Mouse (Mus musculus) CH12.LX (cell line): ENCODE measurements at regions not wholly inside any gene's neighbourhood (a gene's known extent, or its start where the extent isn't known, plus 50 kb on each side); places are given as distances from the start of the nearest gene placed in this dataset.
A peak's percentile ranks its signal among the peaks of the same experiment; 100 is the strongest.

ENCODE experiments used
- DNase-seq: peaks from one replicate; pipeline ENCODE4 v3.0.0-alpha.2; 2013; ENCODE audit errors: extremely low read depth
- H3K27ac ChIP-seq: 2 replicates; pipeline ENCODE4 v1.5.1; 2012; ENCODE audit warnings: low read depth, mild to moderate bottlenecking, control low read depth, moderate library complexity; ENCODE audit not compliant: insufficient read depth
- H3K27me3 ChIP-seq: replicated peaks from 2 replicates; pipeline ENCODE3; 2012; ENCODE audit warnings: inconsistent platforms
- H3K36me3 ChIP-seq, 2 experiments: replicated peaks in 1 of 2; 2 replicates each; pipeline versions ENCODE3 to v1.6.1; 2012; ENCODE audit warnings: inconsistent platforms in 1 of 2, low read length in 1 of 2, mild to moderate bottlenecking in 1 of 2, mixed read lengths in 1 of 2, moderate library complexity in 1 of 2; ENCODE audit not compliant: control insufficient read depth in 1 of 2, insufficient read depth in 1 of 2
- H3K4me1 ChIP-seq, 2 experiments: 2 replicates each; pipeline ENCODE4 v1.6.1; 2012; ENCODE audit warnings: inconsistent platforms in 1 of 2, moderate library complexity in 1 of 2; ENCODE audit not compliant: insufficient read depth in 2 of 2, control insufficient read depth in 1 of 2
- H3K4me2 ChIP-seq: 2 replicates; pipeline ENCODE4 v1.6.1; 2012; ENCODE audit warnings: low read depth, mild to moderate bottlenecking, control low read depth; ENCODE audit not compliant: poor library complexity, insufficient read depth, severe bottlenecking
- H3K4me3 ChIP-seq, 3 experiments: fragments of 150-350 bp in 1 of 3; sonication (generic) in 1 of 3; replicated peaks in 1 of 3; 2 replicates each; pipeline versions ENCODE3 to v1.5.1; 2011 to 2012; ENCODE audit warnings: low read depth in 2 of 3, low read length in 2 of 3, mild to moderate bottlenecking in 2 of 3, moderate library complexity in 2 of 3, control low read depth in 1 of 3, improper control_type of control experiment in 1 of 3, inconsistent platforms in 1 of 3, mixed read lengths in 1 of 3; ENCODE audit not compliant: poor library complexity in 1 of 3
- H3K79me2 ChIP-seq: replicated peaks from 2 replicates; pipeline ENCODE4 v1.6.1; 2012; ENCODE audit warnings: mild to moderate bottlenecking, moderate library complexity; ENCODE audit not compliant: control insufficient read depth, poor library complexity, insufficient read depth, severe bottlenecking; ENCODE audit errors: extremely low read depth
- H3K9ac ChIP-seq: 2 replicates; pipeline ENCODE4 v1.6.1; 2012; ENCODE audit warnings: low read depth, mild to moderate bottlenecking, control low read depth, moderate library complexity; ENCODE audit not compliant: insufficient read depth
- H3K9me3 ChIP-seq: replicated peaks from 2 replicates; pipeline ENCODE3; 2012; ENCODE audit warnings: low read length, inconsistent platforms, mixed read lengths
- CTCF ChIP-seq, 2 experiments: IDR thresholded peaks in 1 of 2; conservative IDR thresholded peaks in 1 of 2; 2 replicates each; pipeline ENCODE4 v1.5.1; 2011 to 2012; ENCODE audit warnings: low read depth in 2 of 2, low read length in 2 of 2, improper control_type of control experiment in 1 of 2, inconsistent platforms in 1 of 2, mild to moderate bottlenecking in 1 of 2, moderate library complexity in 1 of 2
- E2F4 ChIP-seq: IDR thresholded peaks from 2 replicates; pipeline ENCODE4 v1.6.1; 2011; ENCODE audit warnings: low read depth, low read length, improper control_type of control experiment; ENCODE audit not compliant: insufficient replicate concordance
- ETS1 ChIP-seq: conservative IDR thresholded peaks from 2 replicates; pipeline ENCODE4 v1.6.1; 2012; ENCODE audit warnings: low read depth, mild to moderate bottlenecking, inconsistent platforms, low read length, improper control_type of control experiment, moderate library complexity
- JUN ChIP-seq: IDR thresholded peaks from 2 replicates; pipeline ENCODE4 v1.6.1; 2011; ENCODE audit warnings: low read depth, mild to moderate bottlenecking, low read length, improper control_type of control experiment, moderate library complexity; ENCODE audit not compliant: insufficient read depth
- KAT2A ChIP-seq: IDR thresholded peaks from 2 replicates; pipeline ENCODE4 v1.6.1; 2012; ENCODE audit warnings: low read length, improper control_type of control experiment, inconsistent platforms; ENCODE audit not compliant: insufficient replicate concordance
- MAFK ChIP-seq: IDR thresholded peaks from 2 replicates; pipeline ENCODE4 v1.6.1; 2011; ENCODE audit warnings: low read length, improper control_type of control experiment; ENCODE audit not compliant: insufficient replicate concordance
- MYC ChIP-seq: IDR thresholded peaks from 2 replicates; pipeline ENCODE4 v1.6.1; 2011; ENCODE audit warnings: low read depth, mild to moderate bottlenecking, improper control_type of control experiment, low read length
- POLR2A ChIP-seq: IDR thresholded peaks from 2 replicates; pipeline ENCODE4 v1.6.1; 2011; ENCODE audit warnings: low read depth, mild to moderate bottlenecking, improper control_type of control experiment, low read length
- RAD21 ChIP-seq: IDR thresholded peaks from 2 replicates; pipeline ENCODE4 v1.6.1; 2011; ENCODE audit warnings: low read depth, mild to moderate bottlenecking, low read length, improper control_type of control experiment, moderate library complexity
- SMC3 ChIP-seq: IDR thresholded peaks from 2 replicates; pipeline ENCODE4 v1.6.1; 2011; ENCODE audit warnings: low read depth, low read length, improper control_type of control experiment
- TBP ChIP-seq: conservative IDR thresholded peaks from 2 replicates; pipeline ENCODE4 v1.6.1; 2011; ENCODE audit warnings: low read depth, low read length, improper control_type of control experiment
- TCF12 ChIP-seq: IDR thresholded peaks from 2 replicates; pipeline ENCODE4 v1.6.1; 2014; ENCODE audit warnings: low read depth, mild to moderate bottlenecking, inconsistent platforms, low read length, improper control_type of control experiment
- UBTF ChIP-seq: IDR thresholded peaks from 2 replicates; pipeline ENCODE4 v1.6.1; 2012; ENCODE audit warnings: low read depth, mild to moderate bottlenecking, inconsistent platforms, low read length, improper control_type of control experiment, moderate library complexity
- dilution Hi-C: fragments of 300-500 bp; cut with MboI; formaldehyde crosslinking; loops from 2 replicates; pipeline ENCODE4 v1.14.3; 2020; ENCODE audit warnings: low sequenced_read_pairs; ENCODE audit not compliant: extremely low pct_unique_long_range_greater_than_20kb, extremely low pct_ligation_motif_present
- in situ Hi-C: fragments of 300-500 bp; cut with MboI; formaldehyde crosslinking; loops from 3 replicates; pipeline ENCODE4 v1.14.3; 2019; ENCODE audit warnings: low sequenced_read_pairs, low pct_ligation_motif_present, low pct_unique_long_range_greater_than_20kb, mixed read lengths

DNA sequence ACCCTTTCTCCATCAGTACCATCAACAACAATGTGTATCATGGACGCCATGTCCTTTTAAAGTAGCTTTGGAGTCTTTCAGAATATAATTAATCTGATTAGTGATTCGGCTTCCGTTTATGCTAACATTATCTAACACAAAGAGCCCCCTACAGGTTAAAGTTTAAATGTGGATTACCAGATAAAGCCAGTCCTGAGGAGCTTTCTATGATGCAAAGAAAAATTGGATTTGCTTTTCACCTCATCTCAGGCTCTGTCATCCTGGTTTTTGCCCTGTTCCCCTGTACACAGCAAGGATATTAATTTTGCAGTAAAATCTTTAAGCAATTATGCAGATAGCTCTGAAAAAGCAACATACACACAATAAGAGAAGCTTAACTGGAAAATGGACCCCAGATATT, 412.7 kb upstream of the Tbc1d2b start:
- no peaks in the 10 kb centered on the region for H3K36me3 ChIP-seq
- no peak for TF ChIP-seq MYC
- TF ChIP-seq RAD21: peak; percentile 28
- peak in 1 of 2 experiments; percentile 39; a peak in 2 of 4 replicates for TF ChIP-seq CTCF (conservative IDR thresholded peaks at IDR 0.05 in 1 of 2, IDR thresholded peaks at IDR 0.05 in 1 of 2; ENCODE audit: low read depth in 2 of 2, low read length in 2 of 2)
- TF ChIP-seq ETS1: no peak
- TF ChIP-seq, all 38 proteins: peak for 2
- Histone ChIP-seq H3K9me3 (no peaks in the 10 kb centered on the region), H3K4me1 (peaks cover 0 to 2% of the 10 kb centered on the region in 2 experiments; a peak in 1 of 4 replicates), H3K79me2 (no peaks in the 10 kb centered on the region), H3K4me3 (no peak overlapping the region), H3K4me2 (no peak overlapping the region), H3K27me3 (no peaks in the 10 kb centered on the region), H3K27ac (no peak overlapping the region), H3K9ac (no peak overlapping the region)
- dilution Hi-C loops (no loop called here), in situ Hi-C loops (no loop called here)
- peak; percentile 5 for DNase-seq

- Histone ChIP-seq H3K27me3 (no peaks in the 10 kb centered on the region), H3K4me2 (no peak overlapping the region), H3K79me2 (no peaks in the 10 kb centered on the region), H3K36me3 (no peaks in the 10 kb centered on the region), H3K4me3 (no peak overlapping the region), H3K9me3 (no peaks in the 10 kb centered on the region), H3K9ac (no peak overlapping the region), H3K27ac (no peak overlapping the region), H3K4me1 (no peaks in the 10 kb centered on the region)
- dilution Hi-C loops: no loop called here
- in situ Hi-C loops: no loop called here
- no peak for DNase-seq
- TF ChIP-seq MAFK (no peak), TCF12 (no peak), E2F4 (no peak), JUN (no peak)
Observed at GRCm38 (mm10) chr9:90690066-90690465, 419.5 kb upstream of the Tbc1d2b start.

GRCm38 (mm10) chr9:90691137-90691536, 420.5 kb upstream of the Tbc1d2b start:
- no peak overlapping the region for H3K4me2 ChIP-seq
- no peak for TF ChIP-seq SMC3
- TF ChIP-seq POLR2A: no peak
- no peak for TF ChIP-seq KAT2A
- TF ChIP-seq RAD21: no peak
- TF ChIP-seq TBP: no peak
- TF ChIP-seq UBTF: no peak
- TF ChIP-seq, all 38 proteins: peak for 0
- dilution Hi-C loops: no loop called here
- no peak overlapping the region for H3K27ac ChIP-seq
- in situ Hi-C loops: no loop called here
- no peaks in the 10 kb centered on the region for H3K9me3 ChIP-seq
- no peak for DNase-seq
- no peaks in the 10 kb centered on the region for H3K4me1 ChIP-seq
- H3K4me3 ChIP-seq: no peak overlapping the region
- H3K9ac ChIP-seq: no peak overlapping the region
- H3K27me3 ChIP-seq: no peaks in the 10 kb centered on the region
- H3K36me3 ChIP-seq: no peaks in the 10 kb centered on the region
- no peaks in the 10 kb centered on the region for H3K79me2 ChIP-seq
